Mouse (Mus musculus): ENCODE results near the gene Sstr2.
"Not testable (repeated sequence)": the region's sequence is repeated elsewhere in the genome, so short reads cannot be mapped to it uniquely, and the experiment has no call there.

The Sstr2 gene

GRCm38 (mm10) chr11:113654561-113655270 is 35.6 kb downstream of the Sstr2 start:
- DNase-seq (ENCODE audit: extremely low read depth, insufficient read length, low spot score): no peak

GRCm38 (mm10) chr11:113656511-113656932 is 37.4 kb downstream of the Sstr2 start:
- DNase-seq (ENCODE audit: extremely low read depth, insufficient read length, low spot score): no peak

GRCm38 (mm10) chr11:113657221-113657620 is 38.1 kb downstream of the Sstr2 start:
- DNase-seq (ENCODE audit: extremely low read depth, insufficient read length, low spot score): no peak

- DNase-seq (ENCODE audit: extremely low read depth, insufficient read length, low spot score): no peak
Observed at GRCm38 (mm10) chr11:113658319-113658718, 39.2 kb downstream of the Sstr2 start.

GRCm38 (mm10) chr11:113658763-113659162 is 39.6 kb downstream of the Sstr2 start:
- no peak for DNase-seq (ENCODE audit: extremely low read depth, insufficient read length, low spot score)

GRCm38 (mm10) chr11:113660213-113660612 is 41.1 kb downstream of the Sstr2 start:
- DNase-seq (ENCODE audit: extremely low read depth, insufficient read length, low spot score): not testable (repeated sequence)

- peak; percentile 82 for DNase-seq (ENCODE audit: extremely low read depth, insufficient read length, low spot score)
Observed at GRCm38 (mm10) chr11:113660940-113661339, 41.8 kb downstream of the Sstr2 start.

- no peak for DNase-seq (ENCODE audit: extremely low read depth, insufficient read length, low spot score)
Observed at GRCm38 (mm10) chr11:113661835-113662351, 42.8 kb downstream of the Sstr2 start.

- no peak for DNase-seq (ENCODE audit: extremely low read depth, insufficient read length, low spot score)
Observed at GRCm38 (mm10) chr11:113664279-113664678, 45.1 kb downstream of the Sstr2 start.

GRCm38 (mm10) chr11:113666205-113666604 is 47.1 kb downstream of the Sstr2 start:
- DNase-seq (ENCODE audit: extremely low read depth, insufficient read length, low spot score): no peak

- no peak for DNase-seq (ENCODE audit: extremely low read depth, insufficient read length, low spot score)
Observed at GRCm38 (mm10) chr11:113666648-113667047, 47.5 kb downstream of the Sstr2 start.

GRCm38 (mm10) chr11:113667122-113667521 is 48.0 kb downstream of the Sstr2 start:
- DNase-seq (ENCODE audit: extremely low read depth, insufficient read length, low spot score): no peak

- DNase-seq (ENCODE audit: extremely low read depth, insufficient read length, low spot score): no peak
Observed at GRCm38 (mm10) chr11:113667704-113668103, 48.6 kb downstream of the Sstr2 start.

- no peak for DNase-seq (ENCODE audit: extremely low read depth, insufficient read length, low spot score)
Observed at GRCm38 (mm10) chr11:113668857-113669256, 49.7 kb downstream of the Sstr2 start.

- DNase-seq (ENCODE audit: extremely low read depth, insufficient read length, low spot score): no peak
Observed at GRCm38 (mm10) chr11:113669711-113670110, 50.6 kb downstream of the Sstr2 start.

GRCm38 (mm10) chr11:113673614-113674013 is 54.5 kb downstream of the Sstr2 start:
- no peak for DNase-seq (ENCODE audit: extremely low read depth, insufficient read length, low spot score)

GRCm38 (mm10) chr11:113674595-113674994 is 55.5 kb downstream of the Sstr2 start:
- DNase-seq (ENCODE audit: extremely low read depth, insufficient read length, low spot score): no peak

Measured in 3134 (cell line).